Mouse (Mus musculus) left cerebral cortex, adult 9 months (tissue): ENCODE measurements around the gene Kctd20.

Experiments used
- DNase-seq, 2 experiments: peaks; one replicate each; pipeline ENCODE4 v3.0.0; 2022; ENCODE audit warnings: low spot score in 2 of 2

Kctd20 gene

GRCm38 (mm10) chr17:28932274-28932673 is 19.5 kb upstream of the Kctd20 start:
- DNase-seq = no peak

GRCm38 (mm10) chr17:28934120-28934916 is 17.4 kb upstream of the Kctd20 start:
- no peak for DNase-seq

GRCm38 (mm10) chr17:28936133-28936532 is 15.6 kb upstream of the Kctd20 start:
- no peak for DNase-seq

GRCm38 (mm10) chr17:28936622-28937345 is 15.0 kb upstream of the Kctd20 start:
- no peak for DNase-seq

- no peak for DNase-seq
Measured at GRCm38 (mm10) chr17:28940776-28941555, 10.8 kb upstream of the Kctd20 start.

- no peak for DNase-seq
Measured at GRCm38 (mm10) chr17:28942101-28942500, 9.6 kb upstream of the Kctd20 start.

- no peak for DNase-seq
Measured at GRCm38 (mm10) chr17:28943740-28944139, 8.0 kb upstream of the Kctd20 start, which contains the start of gene Pxt1. Pxt1 (minus strand) TSS chr17:28943840.

- DNase-seq = no peak
Measured at GRCm38 (mm10) chr17:28944481-28944880, 7.3 kb upstream of the Kctd20 start.

GRCm38 (mm10) chr17:28947011-28947939 is 4.5 kb upstream of the Kctd20 start:
- DNase-seq = no peak

- DNase-seq = no peak
Measured at GRCm38 (mm10) chr17:28948661-28949060, 3.1 kb upstream of the Kctd20 start.

GRCm38 (mm10) chr17:28950751-28951150 is 999 bp upstream of the Kctd20 start:
- no peak for DNase-seq

GRCm38 (mm10) chr17:28953251-28953650 is 1.5 kb downstream of the Kctd20 start:
- no peak for DNase-seq

GRCm38 (mm10) chr17:28954416-28954815 is 2.7 kb downstream of the Kctd20 start:
- no peak for DNase-seq

GRCm38 (mm10) chr17:28960597-28960996 is 8.8 kb downstream of the Kctd20 start:
- DNase-seq = no peak

- DNase-seq = no peak
Measured at GRCm38 (mm10) chr17:28961596-28961995, 9.8 kb downstream of the Kctd20 start.

- DNase-seq = no peak
Measured at GRCm38 (mm10) chr17:28967021-28967610, 15.4 kb downstream of the Kctd20 start.

- DNase-seq = no peak
Measured at GRCm38 (mm10) chr17:28970122-28970521, 18.4 kb downstream of the Kctd20 start.

- DNase-seq = no peak
Measured at GRCm38 (mm10) chr17:28979091-28979490, 27.3 kb downstream of the Kctd20 start.

- no peak for DNase-seq
Measured at GRCm38 (mm10) chr17:28981081-28981480, 29.3 kb downstream of the Kctd20 start.

GRCm38 (mm10) chr17:28982591-28982990 is 30.8 kb downstream of the Kctd20 start:
- no peak for DNase-seq
